Mouse (Mus musculus) olfactory bulb, adult 2 months (tissue): ENCODE measurements at regions not wholly inside any gene's neighbourhood (a gene's known extent, or its start where the extent isn't known, plus 50 kb on each side); places are given as distances from the start of the nearest gene placed in this dataset.

Source experiments
- CTCF ChIP-seq: fragments of 200-500 bp; IDR thresholded peaks from 2 replicates; pipeline ENCODE4 v1.5.1; 2012; ENCODE audit warnings: low read depth, mild to moderate bottlenecking, low read length, moderate library complexity; ENCODE audit not compliant: insufficient read depth
- POLR2A ChIP-seq: fragments of 200-500 bp; IDR thresholded peaks from 2 replicates; pipeline ENCODE4 v1.6.1; 2012; ENCODE audit warnings: mild to moderate bottlenecking, low read depth, low read length, moderate library complexity; ENCODE audit not compliant: insufficient read depth

DNA sequence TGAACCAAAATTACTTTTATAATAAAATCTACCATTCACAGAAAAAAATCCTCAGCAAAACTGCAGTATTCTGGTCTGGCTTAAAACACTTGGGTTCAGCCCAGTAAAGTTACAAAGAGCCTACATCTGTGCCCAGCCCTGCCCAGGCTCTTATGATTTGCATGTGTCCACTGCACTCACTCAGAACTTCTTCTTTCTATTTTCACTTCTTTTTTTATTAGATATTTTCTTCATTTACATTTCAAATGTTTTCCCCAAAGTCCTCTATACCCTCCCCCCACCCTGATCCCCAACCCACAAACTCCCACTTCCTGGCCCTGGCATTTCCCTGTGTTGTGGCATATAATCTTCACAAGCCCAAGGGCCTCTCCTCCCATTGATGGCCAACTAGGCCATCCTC lies 1442.4 kb upstream of the Tacstd2 start:
- no peak for TF ChIP-seq POLR2A
- TF ChIP-seq CTCF, result no peak
